Mouse (Mus musculus) C2C12 (cell line): ENCODE measurements at regions not wholly inside any gene's neighbourhood (a gene's known extent, or its start where the extent isn't known, plus 50 kb on each side); places are given as distances from the start of the nearest gene placed in this dataset.

Experiments used
- CEBPB ChIP-seq: IDR thresholded peaks from one replicate; pipeline ENCODE4 v1.6.1; 2011; ENCODE audit warnings: low read depth, mild to moderate bottlenecking, control low read depth, moderate library complexity
- CTCF ChIP-seq: IDR thresholded peaks from one replicate; pipeline ENCODE4 v1.5.1; 2011; ENCODE audit not compliant: control insufficient read depth, insufficient read depth, insufficient read length
- FOSL1 ChIP-seq: IDR thresholded peaks from one replicate; pipeline ENCODE4 v1.8.0; 2011; ENCODE audit warnings: mild to moderate bottlenecking, low read length; ENCODE audit not compliant: poor library complexity, insufficient read depth, severe bottlenecking
- MAX ChIP-seq: IDR thresholded peaks from one replicate; pipeline ENCODE4 v1.6.1; 2011; ENCODE audit warnings: mild to moderate bottlenecking, control low read depth
- MYOD1 ChIP-seq: IDR thresholded peaks from one replicate; pipeline ENCODE4 v1.6.1; 2011; ENCODE audit warnings: low read depth; ENCODE audit not compliant: control insufficient read depth, insufficient read length
- MYOG ChIP-seq: IDR thresholded peaks from one replicate; pipeline ENCODE4 v1.6.1; 2011; ENCODE audit not compliant: control insufficient read depth, insufficient read length; ENCODE audit errors: extremely low read depth
- USF1 ChIP-seq: IDR thresholded peaks from one replicate; pipeline ENCODE4 v1.6.1; 2011; ENCODE audit warnings: low read depth, mild to moderate bottlenecking, control low read depth, moderate library complexity

DNA sequence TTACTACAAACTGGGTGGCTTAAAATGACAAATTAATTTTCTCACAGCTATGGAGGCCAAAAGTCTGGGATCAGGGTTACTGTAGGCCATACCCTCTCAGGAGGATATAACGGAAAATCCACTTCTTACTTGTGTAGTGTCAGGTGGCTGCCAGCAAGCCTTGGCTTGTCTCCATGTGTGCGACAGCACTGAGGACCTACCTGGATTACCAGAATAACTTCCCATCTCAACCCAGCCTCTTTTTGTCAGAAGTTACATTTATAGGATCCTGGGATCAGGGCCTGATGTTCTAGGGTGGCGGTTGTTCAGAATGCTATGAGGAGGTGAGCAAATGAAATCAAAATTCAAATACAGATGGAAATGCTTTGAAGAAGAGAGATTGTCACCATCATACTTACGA lies 197.1 kb downstream of the Gm13691 start:
- no peak for TF ChIP-seq CTCF
- TF ChIP-seq MAX: no peak
- TF ChIP-seq MYOG: no peak
- TF ChIP-seq CEBPB: no peak
- TF ChIP-seq USF1: no peak
- TF ChIP-seq MYOD1: no peak
- TF ChIP-seq FOSL1: no peak
